Mouse (Mus musculus): ENCODE data around the gene Adgrg3. TPM values are rescaled to one million over a fixed set of nuclear protein-coding genes. Genes with fewer than 3 reads are reported as not detected.

Gene Adgrg3
- 3.3 and 3.6 TPM in 2 replicates for polyA plus RNA-seq (2014; fragmentation: Nextera tagmentation; extraction: Ambion mirVana)

- Histone ChIP-seq H3K9ac (ENCODE audit: low read depth, low read length) (no peak within 1 kb of the TSS), H3K4me1 (ENCODE audit: control insufficient read depth, insufficient read depth, low read length) (no peaks in the 10 kb centered on the region), H3K4me3 (ENCODE audit: low read depth, low read length) (no peak within 1 kb of the TSS), H3K9me3 (ENCODE audit: control insufficient read depth, low read length) (no peaks in the 10 kb centered on the region), H3K36me3 (ENCODE audit: control insufficient read depth, insufficient read depth, low read length) (no peaks in the 10 kb centered on the region), H3K27ac (replicated peaks; ENCODE audit: low read depth, low read length) (no peak within 1 kb of the TSS), H3K4me2 (ENCODE audit: low read depth, low read length) (no peak within 1 kb of the TSS), H3K27me3 (replicated peaks; ENCODE audit: control insufficient read depth, insufficient read depth, low read length) (no peaks in the 10 kb centered on the region)
- DNase-seq (ENCODE audit: low spot score): no peak
- WGBS: 76% methylated on average over 11 of the region's 11 CpGs
- no peak for ATAC-seq (ENCODE audit: low read depth)
These were observed at the start of gene Adgrg3 for GRCm38 (mm10) chr8:95017451-95017850. Gene Adgrg3, plus strand, starts transcription at chr8:95017692.

- no peak for DNase-seq (ENCODE audit: low spot score)
- Histone ChIP-seq H3K4me2 (ENCODE audit: low read depth, low read length) (no peak overlapping the region), H3K27ac (replicated peaks; ENCODE audit: low read depth, low read length) (no peak overlapping the region), H3K9me3 (ENCODE audit: control insufficient read depth, low read length) (no peaks in the 10 kb centered on the region), H3K4me3 (ENCODE audit: low read depth, low read length) (no peak overlapping the region), H3K27me3 (replicated peaks; ENCODE audit: control insufficient read depth, insufficient read depth, low read length) (no peaks in the 10 kb centered on the region; the same call in 1 of the 2 replicates), H3K36me3 (ENCODE audit: control insufficient read depth, insufficient read depth, low read length) (no peaks in the 10 kb centered on the region), H3K4me1 (ENCODE audit: control insufficient read depth, insufficient read depth, low read length) (peaks cover 7% of the 10 kb centered on the region; the same call in 1 of the 2 replicates), H3K9ac (ENCODE audit: low read depth, low read length) (no peak overlapping the region)
- no peak for ATAC-seq (ENCODE audit: low read depth)
- 90% methylated on average over 9 of the region's 9 CpGs for WGBS
These were observed 44.2 kb upstream of the Adgrg3 start for GRCm38 (mm10) chr8:94973270-94973669.

GRCm38 (mm10) chr8:94973786-94974185, 43.7 kb upstream of the Adgrg3 start:
- WGBS: 91% methylated on average over 9 of the region's 9 CpGs
- H3K9ac ChIP-seq (ENCODE audit: low read depth, low read length): no peak overlapping the region

GRCm38 (mm10) chr8:94974467-94975165, 42.9 kb upstream of the Adgrg3 start, which contains the start of gene Adgrg1:
Gene Adgrg1, plus strand, starts transcription at chr8:94974751.
- no peaks in the 10 kb centered on the region; the same call in 1 of the 2 replicates for H3K27me3 ChIP-seq (replicated peaks; ENCODE audit: control insufficient read depth, insufficient read depth, low read length)
- peaks cover 7% of the 10 kb centered on the region; the same call in 1 of the 2 replicates for H3K4me1 ChIP-seq (ENCODE audit: control insufficient read depth, insufficient read depth, low read length)
- DNase-seq (ENCODE audit: low spot score): no peak
- no peaks in the 10 kb centered on the region for H3K9me3 ChIP-seq (ENCODE audit: control insufficient read depth, low read length)
- ATAC-seq (ENCODE audit: low read depth): no peak
- H3K36me3 ChIP-seq (ENCODE audit: control insufficient read depth, insufficient read depth, low read length): no peaks in the 10 kb centered on the region
- H3K4me2 ChIP-seq (ENCODE audit: low read depth, low read length): no peak within 1 kb of the TSS
- H3K4me3 ChIP-seq (ENCODE audit: low read depth, low read length): no peak within 1 kb of the TSS
- WGBS: 45% methylated on average over 7 of the region's 7 CpGs
- H3K27ac ChIP-seq (replicated peaks; ENCODE audit: low read depth, low read length): no peak within 1 kb of the TSS
- no peak within 1 kb of the TSS for H3K9ac ChIP-seq (ENCODE audit: low read depth, low read length)

More at GRCm38 (mm10) chr8:94973786-94974185, 43.7 kb upstream of the Adgrg3 start:
- no peaks in the 10 kb centered on the region; the same call in 1 of the 2 replicates for H3K27me3 ChIP-seq (replicated peaks; ENCODE audit: control insufficient read depth, insufficient read depth, low read length)
- H3K4me2 ChIP-seq (ENCODE audit: low read depth, low read length): no peak overlapping the region
- no peak overlapping the region for H3K4me3 ChIP-seq (ENCODE audit: low read depth, low read length)
- no peak for DNase-seq (ENCODE audit: low spot score)
- no peaks in the 10 kb centered on the region for H3K9me3 ChIP-seq (ENCODE audit: control insufficient read depth, low read length)
- no peak overlapping the region for H3K27ac ChIP-seq (replicated peaks; ENCODE audit: low read depth, low read length)
- peaks cover 7% of the 10 kb centered on the region; the same call in 1 of the 2 replicates for H3K4me1 ChIP-seq (ENCODE audit: control insufficient read depth, insufficient read depth, low read length)
- no peaks in the 10 kb centered on the region for H3K36me3 ChIP-seq (ENCODE audit: control insufficient read depth, insufficient read depth, low read length)
- ATAC-seq (ENCODE audit: low read depth): no peak

GRCm38 (mm10) chr8:94976651-94977417, 40.7 kb upstream of the Adgrg3 start:
- H3K27me3 ChIP-seq (replicated peaks; ENCODE audit: control insufficient read depth, insufficient read depth, low read length): no peaks in the 10 kb centered on the region; the same call in 1 of the 2 replicates
- no peaks in the 10 kb centered on the region for H3K9me3 ChIP-seq (ENCODE audit: control insufficient read depth, low read length)
- H3K27ac ChIP-seq (replicated peaks; ENCODE audit: low read depth, low read length): peak overlapping the region; percentile 74
- ATAC-seq (ENCODE audit: low read depth) (peak; percentile 78), DNase-seq (ENCODE audit: low spot score) (peak; percentile 84)
- peaks cover 9% of the 10 kb centered on the region; the same call in 1 of the 2 replicates for H3K4me1 ChIP-seq (ENCODE audit: control insufficient read depth, insufficient read depth, low read length)
- H3K36me3 ChIP-seq (ENCODE audit: control insufficient read depth, insufficient read depth, low read length): no peaks in the 10 kb centered on the region
- H3K4me2 ChIP-seq (ENCODE audit: low read depth, low read length): peak overlapping the region; percentile 30
- 17% methylated on average over 17 of the region's 17 CpGs for WGBS
- H3K9ac ChIP-seq (ENCODE audit: low read depth, low read length): no peak overlapping the region; the same call in 1 of the 2 replicates
- H3K4me3 ChIP-seq (ENCODE audit: low read depth, low read length): peak overlapping the region; percentile 34

- no peak overlapping the region for H3K9ac ChIP-seq (ENCODE audit: low read depth, low read length)
- ATAC-seq (ENCODE audit: low read depth) (peak; percentile 38), DNase-seq (ENCODE audit: low spot score) (no peak)
- peaks cover 12% of the 10 kb centered on the region for H3K4me1 ChIP-seq (ENCODE audit: control insufficient read depth, insufficient read depth, low read length)
- peak overlapping the region; percentile 74; the same call in 1 of the 2 replicates for H3K27ac ChIP-seq (replicated peaks; ENCODE audit: low read depth, low read length)
- peak overlapping the region; percentile 34 for H3K4me3 ChIP-seq (ENCODE audit: low read depth, low read length)
- peak overlapping the region; percentile 30 for H3K4me2 ChIP-seq (ENCODE audit: low read depth, low read length)
- no peaks in the 10 kb centered on the region; the same call in 1 of the 2 replicates for H3K27me3 ChIP-seq (replicated peaks; ENCODE audit: control insufficient read depth, insufficient read depth, low read length)
- no peaks in the 10 kb centered on the region for H3K9me3 ChIP-seq (ENCODE audit: control insufficient read depth, low read length)
- 40% methylated on average over 9 of the region's 9 CpGs for WGBS
- H3K36me3 ChIP-seq (ENCODE audit: control insufficient read depth, insufficient read depth, low read length): no peaks in the 10 kb centered on the region
These were observed 39.4 kb upstream of the Adgrg3 start for GRCm38 (mm10) chr8:94978131-94978530.

GRCm38 (mm10) chr8:94978593-94979319, 38.7 kb upstream of the Adgrg3 start:
- WGBS: 73% methylated on average over 13 of the region's 13 CpGs
- H3K36me3 ChIP-seq (ENCODE audit: control insufficient read depth, insufficient read depth, low read length): no peaks in the 10 kb centered on the region
- H3K4me3 ChIP-seq (ENCODE audit: low read depth, low read length): peak overlapping the region; percentile 34; the same call in 1 of the 2 replicates
- DNase-seq (ENCODE audit: low spot score) (no peak), ATAC-seq (ENCODE audit: low read depth) (no peak)
- no peaks in the 10 kb centered on the region; the same call in 1 of the 2 replicates for H3K27me3 ChIP-seq (replicated peaks; ENCODE audit: control insufficient read depth, insufficient read depth, low read length)
- peaks cover 18% of the 10 kb centered on the region for H3K4me1 ChIP-seq (ENCODE audit: control insufficient read depth, insufficient read depth, low read length)
- H3K9ac ChIP-seq (ENCODE audit: low read depth, low read length): no peak overlapping the region
- H3K27ac ChIP-seq (replicated peaks; ENCODE audit: low read depth, low read length): no peak overlapping the region
- H3K4me2 ChIP-seq (ENCODE audit: low read depth, low read length): peak overlapping the region; percentile 30
- H3K9me3 ChIP-seq (ENCODE audit: control insufficient read depth, low read length): no peaks in the 10 kb centered on the region

- peaks cover 24% of the 10 kb centered on the region for H3K4me1 ChIP-seq (ENCODE audit: control insufficient read depth, insufficient read depth, low read length)
- no peak overlapping the region for H3K9ac ChIP-seq (ENCODE audit: low read depth, low read length)
- no peak overlapping the region for H3K4me3 ChIP-seq (ENCODE audit: low read depth, low read length)
- H3K36me3 ChIP-seq (ENCODE audit: control insufficient read depth, insufficient read depth, low read length): no peaks in the 10 kb centered on the region
- DNase-seq (ENCODE audit: low spot score): no peak
- no peak overlapping the region for H3K27ac ChIP-seq (replicated peaks; ENCODE audit: low read depth, low read length)
- no peaks in the 10 kb centered on the region; the same call in 1 of the 2 replicates for H3K27me3 ChIP-seq (replicated peaks; ENCODE audit: control insufficient read depth, insufficient read depth, low read length)
- no peak for ATAC-seq (ENCODE audit: low read depth)
- 83% methylated on average over 5 of the region's 5 CpGs for WGBS
- H3K9me3 ChIP-seq (ENCODE audit: control insufficient read depth, low read length): no peaks in the 10 kb centered on the region
- H3K4me2 ChIP-seq (ENCODE audit: low read depth, low read length): no peak overlapping the region
These were observed 37.3 kb upstream of the Adgrg3 start for GRCm38 (mm10) chr8:94980176-94980575.
